Mouse (Mus musculus) G1E-ER4 (cell line): ENCODE measurements around the gene Ezr. TPM values are rescaled to one million over a fixed set of nuclear protein-coding genes. Genes with fewer than 3 reads are reported as not detected.

Source experiments
- GATA1 ChIP-seq: IDR thresholded peaks from one replicate; pipeline ENCODE4 v1.8.0; 2012; ENCODE audit warnings: low read length, inconsistent platforms
- polyA plus RNA-seq: library from polyadenylated mRNA; stranded (reverse); fragments of >175 nt; gene quantifications from 2 replicates; pipeline ENCODE4 v1.2.3, GENCODE M21; 2012

Gene Ezr
- polyA plus RNA-seq, 1 experiment, result 336 TPM

DNA sequence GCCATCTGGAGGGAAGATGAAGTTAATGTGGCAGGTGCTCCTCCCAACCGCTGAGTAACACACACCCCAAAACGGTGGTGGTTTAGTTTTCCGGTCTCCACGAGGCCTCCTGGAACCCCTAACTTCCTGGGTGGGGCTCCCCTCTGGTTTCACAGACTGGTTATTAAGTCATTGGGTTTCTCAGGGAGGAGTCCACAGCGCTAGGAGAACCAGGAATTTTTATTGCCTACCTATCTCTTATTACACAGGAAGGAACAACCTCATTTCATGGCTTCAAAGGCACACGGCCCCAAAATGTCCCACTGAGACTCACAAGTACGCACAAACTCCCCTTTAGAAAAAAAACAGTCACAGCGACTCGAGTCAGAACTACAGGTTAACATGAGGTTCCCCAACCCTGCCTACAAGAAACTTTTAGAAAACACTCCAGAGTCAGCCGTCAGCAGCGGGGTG lies 38.8 kb downstream of the Ezr start:
- TF ChIP-seq GATA1, result no peak

DNA sequence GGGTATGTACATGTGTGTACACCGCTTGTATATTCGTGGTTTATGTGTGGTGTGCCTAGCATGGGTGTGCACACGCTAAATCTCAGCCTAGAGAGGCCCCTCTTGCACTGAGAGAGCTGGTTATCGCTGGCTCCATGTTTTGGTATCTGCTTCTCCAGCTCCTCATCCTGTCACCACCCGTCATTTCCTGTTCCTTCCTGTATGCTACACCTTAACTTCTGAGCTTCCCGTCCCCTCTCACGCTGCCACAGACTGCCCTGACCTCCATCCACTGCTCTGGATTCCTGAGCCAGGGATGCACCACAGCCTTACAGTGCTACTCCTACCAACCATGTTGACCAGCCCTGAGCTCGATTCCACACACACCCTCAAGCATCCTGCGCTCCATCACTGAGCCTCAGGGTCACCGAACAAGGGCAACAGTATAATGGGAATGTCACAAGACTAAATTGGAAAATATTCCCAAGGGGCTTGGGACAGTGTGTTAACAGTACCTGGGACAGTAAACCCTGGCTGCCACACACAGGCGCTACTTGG lies 39.5 kb downstream of the Ezr start:
- TF ChIP-seq GATA1, result no peak

DNA sequence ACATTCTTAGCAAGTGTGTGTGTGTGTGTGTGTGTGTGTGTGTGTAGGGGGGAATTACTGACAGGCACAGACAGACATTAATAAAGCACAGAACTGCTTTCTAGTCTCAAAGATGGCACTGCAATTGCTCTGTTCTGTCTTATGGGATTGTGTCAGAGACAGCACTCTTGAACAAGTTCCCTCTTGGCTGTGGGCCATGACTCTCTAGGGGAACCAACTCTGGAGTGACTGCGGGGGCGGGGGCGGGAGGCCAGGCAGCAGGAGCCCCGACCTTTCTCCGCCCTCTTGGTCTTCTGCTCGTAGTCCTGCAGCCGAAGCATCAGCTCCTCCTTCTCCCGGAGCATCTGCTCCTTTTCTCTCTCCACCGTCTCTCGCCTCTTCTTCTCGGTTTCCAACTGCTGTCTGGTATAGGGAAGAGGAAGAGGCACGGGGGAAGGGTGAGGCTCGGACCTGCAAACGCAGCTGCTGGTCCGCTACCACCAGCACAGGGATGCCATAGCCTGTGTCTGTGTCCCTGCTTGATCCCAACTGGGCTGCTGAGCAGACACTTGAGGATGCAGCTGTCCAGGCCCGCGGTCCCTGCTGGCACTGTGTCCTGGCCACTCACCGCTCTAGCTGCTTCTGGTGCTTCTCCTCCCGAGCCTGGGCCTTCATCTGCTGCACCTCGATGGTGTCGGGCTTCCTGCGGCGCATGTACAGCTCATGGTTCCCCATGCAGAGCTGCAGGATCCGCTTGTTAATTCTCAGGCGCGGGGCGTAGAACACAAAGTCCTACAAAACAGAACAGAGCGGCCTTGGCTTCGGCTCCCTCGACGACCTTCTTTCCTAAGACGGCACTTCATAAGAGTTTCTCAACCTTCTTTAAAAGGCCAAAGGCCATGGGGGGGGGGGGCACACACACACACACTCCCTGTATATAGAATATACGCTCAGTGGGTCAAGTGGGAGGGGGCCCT lies 40.2 kb downstream of the Ezr start:
- TF ChIP-seq GATA1, result no peak

DNA sequence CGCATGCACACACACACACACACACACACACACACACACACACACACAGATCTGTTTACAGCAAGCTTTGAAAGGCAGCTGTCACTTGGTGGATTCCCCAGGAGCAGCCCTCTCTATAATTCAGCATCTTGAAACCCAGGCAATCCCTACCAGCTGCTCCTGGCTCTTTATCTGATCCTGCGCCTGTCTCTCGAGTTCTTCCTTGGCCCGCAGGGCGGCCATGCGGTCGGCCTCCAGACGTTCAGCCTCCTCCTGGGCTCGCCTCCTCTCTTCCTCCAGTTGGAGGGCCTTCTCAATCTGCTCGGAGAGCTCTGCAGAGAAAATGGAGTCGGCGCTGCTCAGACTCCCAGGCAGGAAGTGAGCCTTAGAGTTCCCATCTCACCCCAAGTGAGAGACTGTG lies 41.3 kb downstream of the Ezr start:
- TF ChIP-seq GATA1, result no peak

DNA sequence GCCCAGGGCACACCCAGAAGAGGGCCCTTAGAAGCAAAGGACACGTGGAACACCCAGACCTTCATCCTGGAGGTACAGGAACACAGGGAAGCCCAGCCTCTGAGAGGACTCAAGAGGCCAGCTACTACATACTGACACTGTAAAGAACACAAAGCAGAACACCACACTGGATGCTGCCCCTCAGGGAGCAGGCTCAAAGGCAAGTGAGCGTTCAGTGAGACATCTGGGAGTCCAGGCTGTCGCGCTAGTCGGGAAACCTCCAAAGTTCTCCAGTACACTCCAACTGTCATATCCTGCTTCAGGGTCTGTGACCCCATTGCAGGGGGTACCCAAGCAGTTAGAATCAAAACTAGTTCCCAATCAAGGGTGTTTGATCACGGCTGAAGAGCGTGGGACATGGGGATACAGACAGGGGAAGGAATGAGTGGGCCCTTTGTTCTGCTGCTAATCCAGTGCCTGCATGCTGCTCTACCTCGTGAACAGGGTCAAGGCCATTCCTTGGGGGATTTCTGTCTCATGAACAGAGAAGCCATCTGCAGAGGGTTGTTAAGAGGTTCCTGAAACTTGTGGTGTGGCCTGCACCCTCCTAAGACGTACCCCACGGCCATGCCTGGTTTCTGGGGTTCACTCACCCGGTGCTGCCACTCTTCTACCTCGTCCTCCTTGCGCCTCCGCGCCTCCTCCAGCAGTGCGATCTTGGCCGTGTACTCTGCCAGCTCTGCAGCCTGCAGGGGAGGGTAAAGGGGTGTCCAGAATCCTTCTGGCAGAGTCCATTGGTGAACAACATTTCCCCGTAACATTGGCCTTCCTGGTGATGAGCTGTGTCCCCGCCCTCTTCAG lies 42.0 kb downstream of the Ezr start:
- TF ChIP-seq GATA1, result no peak

DNA sequence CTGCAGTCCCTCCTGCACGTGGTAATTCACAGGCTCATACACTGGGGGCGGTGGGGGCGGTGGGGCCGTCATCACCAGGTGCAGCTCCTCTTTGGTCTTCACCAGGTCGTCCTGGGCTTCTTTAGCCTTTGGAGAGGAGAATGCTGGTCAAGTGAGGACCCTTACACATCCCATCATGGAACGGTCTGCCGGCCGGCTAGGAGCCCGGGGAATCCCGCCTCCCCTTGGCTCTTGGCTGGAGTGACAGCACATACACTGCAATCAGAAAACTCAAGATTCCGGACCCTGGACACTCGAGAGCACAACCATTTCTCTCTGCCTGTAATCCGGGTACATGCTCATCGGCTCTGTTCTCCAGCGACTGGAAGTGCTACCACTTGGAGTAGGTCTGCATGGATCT lies 42.8 kb downstream of the Ezr start:
- no peak for TF ChIP-seq GATA1

DNA sequence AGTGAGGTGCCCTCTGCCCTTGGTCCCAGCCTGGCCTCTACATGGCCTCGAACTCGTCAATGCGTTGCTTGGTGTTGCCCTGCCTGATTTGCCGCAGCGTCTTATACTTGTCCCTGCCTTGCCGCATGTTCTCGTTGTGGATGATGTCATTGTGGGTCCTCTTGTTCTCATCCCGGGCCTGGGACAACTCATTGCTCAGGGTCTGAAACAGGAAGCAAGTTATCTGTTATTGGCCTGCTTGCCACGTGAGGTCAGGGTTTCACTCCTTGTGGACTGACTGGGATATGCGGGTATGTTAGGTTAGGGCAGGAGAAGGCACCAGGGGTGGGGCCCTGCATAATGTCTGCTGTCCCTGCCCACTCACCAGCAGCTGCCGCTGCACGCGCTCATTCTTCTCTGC lies 43.3 kb downstream of the Ezr start:
- no peak for TF ChIP-seq GATA1

DNA sequence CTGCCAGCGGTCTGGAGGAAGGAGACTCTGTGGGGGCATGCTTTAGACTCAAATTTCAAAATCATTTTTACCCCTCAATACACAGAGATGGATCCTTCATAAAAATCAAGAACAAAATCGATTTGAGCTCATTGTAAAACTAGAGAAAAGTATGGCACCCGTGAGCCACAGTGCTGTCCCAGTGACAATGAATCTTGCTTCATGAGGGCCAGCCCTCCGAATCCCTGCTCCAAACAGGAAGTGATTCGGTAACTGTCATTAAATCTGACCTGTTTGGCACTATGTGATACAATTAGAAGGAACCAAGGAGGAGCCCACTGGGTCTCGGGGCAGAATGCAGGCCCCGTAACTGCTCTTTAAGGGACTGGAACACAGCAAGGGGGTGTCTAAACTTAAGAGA lies 43.7 kb downstream of the Ezr start:
- no peak for TF ChIP-seq GATA1

DNA sequence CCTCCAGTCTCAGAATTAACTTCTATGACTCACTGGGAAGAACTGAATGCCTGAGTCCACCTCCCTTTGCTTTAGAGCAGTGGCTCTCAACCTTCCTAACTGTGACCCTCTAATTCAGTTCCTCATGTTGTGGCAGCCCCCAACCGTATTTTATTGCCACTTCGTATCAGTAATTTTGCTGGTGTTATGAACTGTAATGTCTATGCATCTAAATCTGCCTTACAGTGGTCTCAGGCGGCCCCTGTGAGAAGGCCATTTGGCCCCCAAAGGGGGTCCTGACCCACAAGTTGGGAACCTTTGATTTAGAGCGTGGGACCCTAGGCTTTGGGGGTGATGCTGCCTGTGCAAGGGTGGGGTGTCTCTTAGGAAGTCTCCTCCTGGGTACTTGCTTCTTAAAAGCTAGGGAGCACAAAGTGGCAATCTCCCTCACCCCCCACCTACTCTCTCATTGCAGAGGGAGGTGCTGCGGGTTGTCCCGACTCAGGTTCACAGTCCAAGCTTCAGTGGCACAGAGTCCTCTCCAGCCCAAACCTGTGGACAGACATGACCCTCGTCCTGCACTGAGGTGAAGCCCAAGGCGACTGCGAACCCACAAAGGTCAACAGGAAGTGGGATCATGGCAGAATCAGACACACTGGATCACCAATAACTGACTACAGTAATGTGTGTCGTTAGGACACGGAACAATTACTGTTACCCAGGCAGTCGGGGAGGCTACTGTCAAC lies 45.1 kb downstream of the Ezr start:
- TF ChIP-seq GATA1, result no peak

DNA sequence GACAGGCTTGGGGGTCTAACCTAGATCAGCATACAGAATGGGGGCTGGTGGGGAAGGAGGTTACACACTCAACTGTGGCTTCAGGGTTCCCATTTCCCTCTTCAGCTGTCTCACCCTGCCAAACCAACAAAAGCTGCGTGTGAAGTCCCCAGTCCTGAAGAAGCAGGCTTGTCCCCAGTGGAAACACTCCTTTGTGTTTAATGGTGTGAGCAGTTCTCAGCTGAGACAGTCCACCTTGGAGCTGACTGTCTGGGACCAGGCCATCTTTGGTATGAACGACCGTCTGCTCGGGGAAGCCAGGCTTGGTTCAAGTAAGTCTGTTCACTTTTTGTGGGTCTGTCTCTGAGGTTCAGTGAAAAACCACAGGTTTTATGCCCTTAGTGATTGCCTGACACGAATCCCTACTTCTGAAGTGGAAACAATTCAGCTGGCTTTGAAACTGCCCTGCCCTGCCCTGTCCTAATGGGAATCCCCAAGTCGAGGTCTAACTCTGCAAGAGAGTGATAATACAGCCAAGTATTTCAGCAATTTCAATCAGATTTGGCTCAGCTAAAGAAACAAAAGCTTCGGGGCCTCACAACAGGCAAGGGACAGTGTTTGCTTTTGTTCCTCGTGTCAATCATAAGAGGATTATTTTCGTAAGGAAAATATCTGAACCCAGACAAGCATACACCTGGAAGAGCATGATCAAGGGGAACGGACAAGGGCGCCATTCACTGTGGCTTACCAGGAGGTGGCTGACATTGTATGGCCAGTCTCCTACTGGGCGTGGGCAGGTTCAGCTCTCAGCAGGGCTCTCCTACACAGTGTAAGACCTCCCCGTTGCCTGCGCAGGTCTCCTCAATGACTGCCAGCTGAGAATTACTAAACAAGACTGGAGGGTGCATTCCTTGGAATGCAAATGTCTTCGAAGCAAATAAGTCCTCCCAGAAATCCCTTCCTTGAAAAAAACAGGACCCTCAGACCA lies 46.0 kb downstream of the Ezr start:
- no peak for TF ChIP-seq GATA1

DNA sequence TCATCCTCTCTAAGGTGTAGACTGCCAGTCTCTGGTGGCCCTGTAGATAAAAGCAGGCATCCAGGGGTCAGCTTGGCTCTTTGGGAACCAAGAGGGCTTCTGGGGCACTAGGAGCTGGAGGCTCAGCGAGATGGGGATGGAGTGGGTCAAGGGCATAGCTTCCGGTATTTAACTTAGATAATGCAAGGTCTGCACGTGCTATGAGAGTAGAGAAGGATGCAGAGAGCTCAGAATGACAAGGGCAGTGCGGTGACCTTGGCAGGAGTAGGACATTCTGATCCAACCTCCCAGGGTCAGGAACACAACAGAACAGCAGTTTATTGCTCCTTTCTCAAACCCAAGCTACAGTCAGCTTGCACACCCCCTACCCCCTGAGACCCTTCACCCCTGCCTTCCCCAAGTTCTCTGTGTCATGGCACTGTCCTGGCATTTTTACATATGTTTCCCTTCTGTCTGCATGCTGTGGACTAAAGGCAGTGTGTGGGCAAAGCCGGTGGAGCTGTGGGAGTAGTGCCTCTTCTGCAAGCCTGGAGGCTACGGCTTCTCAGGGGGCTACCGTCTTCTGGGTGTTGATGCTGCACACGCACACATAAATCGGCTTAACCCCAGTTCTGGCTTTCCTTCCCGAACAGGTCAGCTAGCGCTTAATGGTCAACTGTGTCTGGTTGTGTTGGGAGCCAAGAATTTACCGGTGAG lies 47.7 kb downstream of the Ezr start:
- no peak for TF ChIP-seq GATA1

DNA sequence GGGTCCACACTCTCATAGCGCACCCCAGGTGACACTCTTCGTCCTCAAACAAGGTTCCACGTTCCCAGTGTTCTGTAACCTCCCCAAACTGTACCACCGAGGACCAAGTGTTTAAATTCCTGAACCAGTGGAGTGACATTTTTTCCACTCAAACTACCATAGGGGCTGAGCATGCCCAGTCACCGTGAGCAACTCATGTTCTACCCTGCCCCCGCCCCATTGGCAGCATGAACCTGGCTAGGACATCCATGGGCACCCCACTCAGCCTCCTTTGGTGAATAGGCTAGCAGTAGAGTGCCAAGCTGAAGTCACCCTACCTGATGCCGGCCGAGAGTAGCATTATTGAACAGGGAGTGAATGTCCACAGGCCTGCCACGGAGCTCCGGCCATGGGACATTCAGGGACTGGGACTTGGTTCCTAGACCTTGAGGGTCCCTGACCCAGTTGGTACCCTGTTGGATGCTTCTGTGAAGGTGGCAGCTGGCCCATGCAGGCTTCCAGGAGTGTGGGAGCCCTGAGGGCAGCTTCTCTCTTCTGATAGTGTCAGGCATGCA lies 49.2 kb downstream of the Ezr start:
- TF ChIP-seq GATA1, result no peak

DNA sequence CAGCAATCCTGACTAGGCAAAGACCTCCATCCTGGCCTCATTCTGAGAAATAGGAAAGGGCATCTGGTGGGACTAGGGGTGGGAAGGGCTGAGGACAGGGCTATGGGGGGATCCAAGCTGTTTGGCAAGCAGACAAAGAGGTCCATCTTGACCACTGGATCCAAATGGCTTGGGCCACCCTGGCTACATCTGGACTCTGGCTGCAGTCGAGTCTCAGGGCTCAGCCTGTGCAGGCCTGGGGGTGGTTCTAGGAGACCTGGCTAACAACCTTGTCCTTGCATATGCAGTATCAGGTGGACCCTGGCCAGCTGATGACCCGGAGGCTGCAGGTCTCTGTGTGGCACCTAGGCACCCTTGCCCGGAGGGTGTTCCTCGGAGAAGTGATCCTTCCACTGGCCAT lies 49.9 kb downstream of the Ezr start:
- no peak for TF ChIP-seq GATA1
